Mouse (Mus musculus) hematopoietic stem cell, adult 5-6 weeks (primary cell): ENCODE results near the gene Tnpo3. TPM values are rescaled to one million over a fixed set of nuclear protein-coding genes. Genes with fewer than 3 reads are reported as not detected.

Experiments used
- ATAC-seq, 2 experiments: fragments of 125-278 bp in 1 of 2; replicated peaks in 1 of 2; 2 replicates each; pipeline ENCODE4 v1.8.0; 2016 to 2017; ENCODE audit warnings: inconsistent platforms in 2 of 2, mild to moderate bottlenecking in 2 of 2, moderate number of reproducible peaks in 2 of 2, low read depth in 1 of 2, moderate TSS enrichment in 1 of 2; ENCODE audit not compliant: low FRiP score in 2 of 2, poor library complexity in 2 of 2, severe bottlenecking in 2 of 2, insufficient read depth in 1 of 2, low TSS enrichment in 1 of 2
- total RNA-seq: library from RNA; stranded (forward); fragments of 172-1452, 232-1000 nt; gene quantifications from 2 replicates; pipeline ENCODE4 v1.2.3, GENCODE M21; 2017

The Tnpo3 gene
- total RNA-seq, 1 experiment from 2014 or later = 76.4 TPM

GRCm38 (mm10) chr6:29539502-29539901 is 70.2 kb downstream of the Tnpo3 start:
- no peak for ATAC-seq

GRCm38 (mm10) chr6:29537221-29537620 is 72.5 kb downstream of the Tnpo3 start:
- no peak for ATAC-seq

- peak; percentile 61 to 62 for ATAC-seq
These were observed 73.0 kb downstream of the Tnpo3 start for GRCm38 (mm10) chr6:29536651-29537193.

- no peak for ATAC-seq
These were observed 74.4 kb downstream of the Tnpo3 start for GRCm38 (mm10) chr6:29535316-29535715.

GRCm38 (mm10) chr6:29530050-29530449 is 79.6 kb downstream of the Tnpo3 start:
- no peak for ATAC-seq

GRCm38 (mm10) chr6:29529444-29529820 is 80.3 kb downstream of the Tnpo3 start:
- 0 out of 4 replicates have a peak, but pooled peaks of 1 of the 2 experiments have one; percentile 2 for ATAC-seq

- peak; percentile 83 to 86 for ATAC-seq
These were observed 80.9 kb downstream of the Tnpo3 start for GRCm38 (mm10) chr6:29528561-29529443.

GRCm38 (mm10) chr6:29528165-29528505 is 81.6 kb downstream of the Tnpo3 start:
- no peak for ATAC-seq

GRCm38 (mm10) chr6:29527361-29528164 is 82.1 kb downstream of the Tnpo3 start:
- no peak for ATAC-seq

- ATAC-seq = no peak
These were observed 83.1 kb downstream of the Tnpo3 start, which contains the start of gene Irf5 for GRCm38 (mm10) chr6:29526281-29527251. TSS of gene Irf5 (plus strand) at chr6:29526625.

GRCm38 (mm10) chr6:29525256-29525655 is 84.4 kb downstream of the Tnpo3 start:
- no peak for ATAC-seq

GRCm38 (mm10) chr6:29524034-29524489 is 85.6 kb downstream of the Tnpo3 start:
- peak; percentile 40 to 46; a peak in 3 of 4 replicates for ATAC-seq

- ATAC-seq = no peak
These were observed 86.2 kb downstream of the Tnpo3 start for GRCm38 (mm10) chr6:29523301-29524033.

- no peak for ATAC-seq
These were observed 86.9 kb downstream of the Tnpo3 start for GRCm38 (mm10) chr6:29522626-29523300.

GRCm38 (mm10) chr6:29517139-29517538 is 92.5 kb downstream of the Tnpo3 start:
- peak; percentile 86 to 87 for ATAC-seq

- peak; percentile 63 to 80 for ATAC-seq
These were observed 96.4 kb downstream of the Tnpo3 start for GRCm38 (mm10) chr6:29513284-29513683.
